Mouse (Mus musculus): ENCODE measurements around the gene Bpi. TPM values are rescaled to one million over a fixed set of nuclear protein-coding genes. Genes with fewer than 3 reads are reported as not detected.

The Bpi gene
- total RNA-seq, 2 experiments from 2014 or later = not detected

GRCm38 (mm10) chr2:158302807-158303206 is 44.9 kb downstream of the Bpi start:
- intact Hi-C loops (cut with DNase I) = no loop called here
- no peak overlapping the region for H3K4me3 ChIP-seq
- H3K27ac ChIP-seq = no peak overlapping the region
- TF ChIP-seq CTCF (IDR thresholded peaks at IDR 0.05) = no peak
- DNase-seq (ENCODE audit: extremely low spot score in 1 of 2, low spot score in 2 of 2) = no peak

GRCm38 (mm10) chr2:158305948-158306695 is 48.2 kb downstream of the Bpi start, which contains the start of gene Lbp:
Lbp (plus strand) TSS chr2:158306493.
- H3K4me3 ChIP-seq = no peak within 1 kb of the TSS
- H3K27ac ChIP-seq = no peak within 1 kb of the TSS
- intact Hi-C loops (cut with DNase I) = no loop called here
- no peak for DNase-seq (ENCODE audit: extremely low spot score in 1 of 2, low spot score in 2 of 2)
- no peak for TF ChIP-seq CTCF (IDR thresholded peaks at IDR 0.05)

GRCm38 (mm10) chr2:158306696-158307049 is 48.8 kb downstream of the Bpi start:
- intact Hi-C loops (cut with DNase I) = no loop called here
- DNase-seq (ENCODE audit: extremely low spot score in 1 of 2, low spot score in 2 of 2) = no peak
- TF ChIP-seq CTCF (IDR thresholded peaks at IDR 0.05) = no peak
- H3K4me3 ChIP-seq = no peak overlapping the region
- H3K27ac ChIP-seq = no peak overlapping the region

GRCm38 (mm10) chr2:158308276-158308675 is 50.4 kb downstream of the Bpi start:
- DNase-seq (ENCODE audit: extremely low spot score in 1 of 2, low spot score in 2 of 2) = no peak
- TF ChIP-seq CTCF (IDR thresholded peaks at IDR 0.05) = no peak; the same call in 1 of the 2 replicates
- Histone ChIP-seq H3K4me3 (no peak overlapping the region), H3K27ac (no peak overlapping the region)
- intact Hi-C loops (cut with DNase I) = no loop called here

GRCm38 (mm10) chr2:158313089-158313488 is 55.2 kb downstream of the Bpi start:
- intact Hi-C loops (cut with DNase I) = no loop called here
- DNase-seq (ENCODE audit: extremely low spot score in 1 of 2, low spot score in 2 of 2) = no peak
- no peak for TF ChIP-seq CTCF (IDR thresholded peaks at IDR 0.05)
- no peak overlapping the region for H3K27ac ChIP-seq
- no peak overlapping the region for H3K4me3 ChIP-seq

- intact Hi-C loops (cut with DNase I) = no loop called here
- DNase-seq (ENCODE audit: extremely low spot score in 1 of 2, low spot score in 2 of 2) = no peak
- Histone ChIP-seq H3K4me3 (no peak overlapping the region), H3K27ac (no peak overlapping the region)
- peak; percentile 37 for TF ChIP-seq CTCF (IDR thresholded peaks at IDR 0.05)
Observed at GRCm38 (mm10) chr2:158316371-158316770, 58.5 kb downstream of the Bpi start.

- peak; percentile 61 to 70 for DNase-seq (ENCODE audit: extremely low spot score in 1 of 2, low spot score in 2 of 2)
- no peak overlapping the region for H3K27ac ChIP-seq
- TF ChIP-seq CTCF (IDR thresholded peaks at IDR 0.05) = peak; percentile 70
- H3K4me3 ChIP-seq = no peak overlapping the region
- intact Hi-C loops (cut with DNase I) = no loop called here
Observed at GRCm38 (mm10) chr2:158317026-158317425, 59.1 kb downstream of the Bpi start.

GRCm38 (mm10) chr2:158321596-158321995 is 63.7 kb downstream of the Bpi start:
- no peak for DNase-seq (ENCODE audit: extremely low spot score in 1 of 2, low spot score in 2 of 2)
- intact Hi-C loops (cut with DNase I) = no loop called here
- no peak for TF ChIP-seq CTCF (IDR thresholded peaks at IDR 0.05)
- Histone ChIP-seq H3K4me3 (no peak overlapping the region), H3K27ac (no peak overlapping the region)

- intact Hi-C loops (cut with DNase I) = no loop called here
- Histone ChIP-seq H3K27ac (no peak overlapping the region), H3K4me3 (no peak overlapping the region)
- TF ChIP-seq CTCF (IDR thresholded peaks at IDR 0.05) = no peak
- DNase-seq (ENCODE audit: extremely low spot score in 1 of 2, low spot score in 2 of 2) = no peak
Observed at GRCm38 (mm10) chr2:158322845-158323244, 65.0 kb downstream of the Bpi start.

GRCm38 (mm10) chr2:158324531-158325190 is 66.8 kb downstream of the Bpi start:
- no peak for TF ChIP-seq CTCF (IDR thresholded peaks at IDR 0.05)
- no peak overlapping the region for H3K27ac ChIP-seq
- intact Hi-C loops (cut with DNase I) = no loop called here
- peak overlapping the region; percentile 21; the same call in 1 of the 2 replicates for H3K4me3 ChIP-seq
- no peak for DNase-seq (ENCODE audit: extremely low spot score in 1 of 2, low spot score in 2 of 2)

GRCm38 (mm10) chr2:158325609-158326008 is 67.7 kb downstream of the Bpi start:
- H3K4me3 ChIP-seq = no peak overlapping the region
- intact Hi-C loops (cut with DNase I) = no loop called here
- no peak overlapping the region for H3K27ac ChIP-seq
- no peak for DNase-seq (ENCODE audit: extremely low spot score in 1 of 2, low spot score in 2 of 2)
- TF ChIP-seq CTCF (IDR thresholded peaks at IDR 0.05) = no peak

Small RNA genes lying within 50 kb of the gene (microRNA-seq; reads per million reads assigned to microRNA genes)
- 0 reads per million in 2 experiments for gene Mir7685

Other genes starting within 250 kb of the Bpi start
- 10 to 100 TPM; 20.6 to 22.7 TPM for gene Tti1, start 229.7 kb upstream of the Bpi start, total RNA-seq (2021)
- gene Rprd1b, start 229.6 kb upstream of the Bpi start, total RNA-seq (2021) = 10 to 100 TPM; 58.3 to 61.4 TPM
- 10 to 100 TPM; 12.9 to 14.6 TPM for gene Tgm2, start 111.7 kb upstream of the Bpi start, total RNA-seq (2021)
- gene D630003M21Rik, start 28.9 kb upstream of the Bpi start, total RNA-seq (2021) = 1 to 10 TPM; 3.5 to 3.7 TPM
- 1 to 10 TPM; 1.2 to 2.4 TPM for gene Lbp, start 48.4 kb downstream of the Bpi start, total RNA-seq (2021)
- 100 to 1,000 TPM; 812 to 868 TPM for gene Snhg11, start 117.5 kb downstream of the Bpi start, total RNA-seq (2021)
- 100 to 1,000 TPM; 114 to 115 TPM for gene Ralgapb, start 151.8 kb downstream of the Bpi start, total RNA-seq (2021)
- gene Adig, start 244.5 kb downstream of the Bpi start, total RNA-seq (2021) = not detected